ENCODE assay signal across 16 mouse cellular contexts in genomic region chr4:48314814-48315213, GRCm38 (mm10).
"Had no signal": no experiment of that assay in that cellular context is flagged by ENCODE, and none has a peak within 500 bp of the region (broad histone marks: within the 10 kb centered on the region; RNA-seq: fewer than 3 reads in every experiment).

No protein-coding gene starts in this region.

- H3K4me2 ChIP-seq: hindbrain, embryonic 15.5 days; lung, embryonic 14.5 days; midbrain, embryonic 11.5 days; midbrain, embryonic 15.5 days; neural tube, embryonic 13.5 days had no signal

- H3K4me3 ChIP-seq: hindbrain, embryonic 15.5 days; layer of hippocampus, adult 2 months; limb, embryonic 10.5 days; megakaryocyte, embryonic 14.5 days; midbrain, embryonic 15.5 days; neural tube, embryonic 13.5 days had no signal

- H3K27ac ChIP-seq: hindbrain, embryonic 15.5 days; layer of hippocampus, adult 2 months; limb, embryonic 10.5 days; macrophage; midbrain, embryonic 15.5 days; neural tube, embryonic 13.5 days had no signal

- H3K9me3 ChIP-seq: hindbrain, embryonic 15.5 days; limb, embryonic 10.5 days; midbrain, embryonic 15.5 days; neural tube, embryonic 13.5 days had no signal

- ATAC-seq: midbrain, embryonic 15.5 days had no signal

- H3K36me3 ChIP-seq: hindbrain, embryonic 15.5 days; midbrain, embryonic 15.5 days; neural tube, embryonic 13.5 days had no signal

- DNase-seq: kidney, adult 18-20 months; kidney, postnatal 10 days; kidney, postnatal 4 days; lung, embryonic 14.5 days; lung, postnatal 14 days; right cerebral cortex, postnatal 25 days; thymus, adult 2 months; thymus, postnatal 25 days had no signal

- H3K4me1 ChIP-seq: hindbrain, embryonic 15.5 days; limb, embryonic 10.5 days; megakaryocyte, embryonic 14.5 days; midbrain, embryonic 15.5 days; neural tube, embryonic 13.5 days had no signal

- H3K27me3 ChIP-seq: hindbrain, embryonic 15.5 days; megakaryocyte, embryonic 14.5 days; midbrain, embryonic 15.5 days; neural tube, embryonic 13.5 days had no signal

- H3K9ac ChIP-seq: hindbrain, embryonic 15.5 days; lung, embryonic 14.5 days; midbrain, embryonic 15.5 days; neural tube, embryonic 13.5 days had no signal
